Mouse (Mus musculus): ENCODE data around the gene Galc.

The Galc gene

GRCm38 (mm10) chr12:98258845-98259517 lies at the start of gene Galc:
Gene Galc, minus strand, starts transcription at chr12:98259459.
- in situ Hi-C loops (cut with MboI, MseI) = loop anchor here (25.0 kb wide), 1 partner anchor 478 kb away; the partner anchor contains the start of genes Ptpn21 and Zc3h14

- in situ Hi-C loops (cut with MboI, MseI) = no loop called here
These were observed 48.1 kb upstream of the Galc start for GRCm38 (mm10) chr12:98307179-98307915.

DNA sequence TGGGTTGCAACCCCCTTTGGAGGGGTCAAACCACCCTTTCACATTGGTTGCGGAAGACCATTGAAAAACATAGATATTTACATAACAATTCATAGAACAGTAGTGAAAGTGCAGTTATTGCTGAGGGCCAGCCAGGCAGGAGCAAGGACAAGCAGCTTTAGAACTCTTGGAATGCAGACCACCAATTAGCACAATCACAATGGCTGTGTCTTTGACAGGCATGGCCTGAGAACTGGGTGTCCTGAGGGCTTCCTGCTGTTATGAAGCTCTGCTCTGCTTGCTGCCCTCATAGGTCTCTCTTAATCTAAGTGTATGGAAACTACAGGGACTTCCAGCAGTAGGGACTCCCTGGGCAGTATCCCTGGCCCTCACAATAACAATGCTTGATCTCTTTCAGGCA lies 43.8 kb upstream of the Galc start:
- in situ Hi-C loops (cut with MboI, MseI) = no loop called here

GRCm38 (mm10) chr12:98301980-98302379 lies 42.7 kb upstream of the Galc start:
- in situ Hi-C loops (cut with MboI, MseI) = no loop called here

- in situ Hi-C loops (cut with MboI, MseI) = no loop called here
These were observed 35.0 kb upstream of the Galc start for GRCm38 (mm10) chr12:98294241-98294640.

- in situ Hi-C loops (cut with MboI, MseI) = no loop called here
These were observed 33.0 kb upstream of the Galc start for GRCm38 (mm10) chr12:98292278-98292677.

GRCm38 (mm10) chr12:98290475-98290874 lies 31.2 kb upstream of the Galc start:
- in situ Hi-C loops (cut with MboI, MseI) = no loop called here

DNA sequence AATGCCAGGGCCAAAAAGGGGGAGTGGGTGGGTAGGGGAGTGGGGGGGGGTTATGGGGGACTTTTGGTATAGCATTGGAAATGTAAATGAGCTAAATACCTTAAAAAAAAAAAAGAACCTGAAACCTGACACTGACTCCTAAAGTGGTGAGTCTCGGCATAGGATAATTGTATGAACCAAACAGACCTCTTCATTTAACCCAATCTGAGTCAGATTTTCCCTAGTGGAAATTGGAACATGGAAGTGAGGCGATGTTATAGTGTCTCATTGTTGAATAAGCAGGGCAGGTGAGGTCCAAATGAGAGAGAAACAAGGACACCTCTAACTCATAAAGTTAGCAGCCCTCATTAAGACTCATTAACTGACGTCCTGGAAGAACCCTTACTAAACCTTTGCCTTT lies 25.2 kb upstream of the Galc start:
- in situ Hi-C loops (cut with MboI, MseI) = no loop called here

DNA sequence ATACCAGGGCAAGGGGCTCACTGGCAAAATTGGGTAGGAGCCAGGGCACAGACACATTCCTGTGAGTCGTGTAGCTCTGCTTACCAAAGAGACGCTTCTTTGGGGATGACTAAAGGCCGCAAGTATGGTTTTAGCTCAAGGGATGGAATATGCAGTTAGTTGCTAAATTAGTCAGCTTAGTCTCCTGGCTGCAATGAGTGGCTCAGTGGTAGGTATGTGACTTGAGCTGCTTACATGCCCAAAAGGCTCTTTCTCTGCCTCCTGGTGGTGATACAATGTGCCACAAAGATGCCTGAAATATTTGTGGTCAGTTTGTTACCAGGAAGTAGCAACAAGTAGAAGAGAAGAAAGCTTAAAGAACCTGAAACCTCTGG lies 24.2 kb upstream of the Galc start:
- in situ Hi-C loops (cut with MboI, MseI) = no loop called here

GRCm38 (mm10) chr12:98282776-98283486 lies 23.7 kb upstream of the Galc start:
- in situ Hi-C loops (cut with MboI, MseI) = no loop called here

- in situ Hi-C loops (cut with MboI, MseI) = no loop called here
These were observed 21.7 kb upstream of the Galc start for GRCm38 (mm10) chr12:98280996-98281395.

DNA sequence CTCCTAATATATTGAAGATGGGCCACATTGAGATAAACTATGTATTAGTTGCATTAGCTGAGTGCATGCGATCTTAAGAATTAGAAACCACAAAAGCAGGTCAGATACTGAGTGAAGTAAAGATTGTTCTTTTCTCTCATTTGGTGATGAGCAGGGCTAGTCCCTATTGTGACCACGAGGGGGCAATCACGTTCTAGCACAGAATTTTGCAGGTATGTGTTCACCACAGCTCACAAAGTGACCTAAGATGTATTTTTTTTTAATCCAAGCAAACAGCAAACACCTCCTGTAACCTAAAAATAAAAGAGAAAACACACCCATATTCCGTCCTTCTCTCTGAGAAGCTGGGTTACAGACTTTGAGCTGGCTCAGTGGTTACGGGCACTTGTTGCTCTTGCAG lies 21.3 kb upstream of the Galc start:
- in situ Hi-C loops (cut with MboI, MseI) = no loop called here

- in situ Hi-C loops (cut with MboI, MseI) = loop anchor here (5.0 to 25.0 kb wide), 4 partner anchors 58 to 465 kb away; partner anchors contain the start of genes Ptpn21 and Zc3h14
These were observed 13.2 kb upstream of the Galc start for GRCm38 (mm10) chr12:98272433-98272832.

DNA sequence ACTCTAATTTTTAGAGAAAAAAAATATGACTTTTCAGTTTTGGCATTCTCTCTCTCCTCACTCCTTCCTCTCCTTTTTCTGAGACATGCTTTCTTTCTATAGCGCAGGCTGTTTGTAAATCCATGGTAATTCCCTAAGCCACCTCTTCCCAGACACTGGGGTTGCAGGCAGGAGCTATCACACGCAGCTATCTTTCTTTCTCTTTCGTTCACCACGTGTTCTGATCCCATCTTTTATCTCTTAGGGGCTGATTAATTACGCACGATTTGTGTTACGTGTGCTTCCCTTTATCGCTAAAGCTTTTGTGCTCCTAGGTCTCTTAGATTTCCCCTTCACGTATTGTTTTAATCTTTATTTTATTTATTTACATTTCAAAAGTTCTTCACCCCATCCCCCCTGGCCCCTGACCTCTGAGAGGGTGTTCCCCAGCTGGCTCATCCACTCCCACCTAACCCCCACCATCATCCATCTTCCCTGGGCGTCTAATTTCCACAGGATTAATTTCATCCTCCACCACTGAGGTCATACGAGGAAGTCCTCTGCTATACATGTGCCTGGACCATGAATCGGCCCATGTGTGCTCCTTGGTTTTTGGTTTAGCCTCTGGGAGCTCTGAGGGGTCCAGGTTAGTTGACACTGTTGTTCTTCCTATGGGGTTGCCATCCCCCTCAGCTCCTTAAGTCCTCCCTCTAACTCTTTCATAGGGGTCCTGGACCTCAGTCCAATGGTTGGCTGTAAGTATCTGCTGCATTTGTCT lies 11.7 kb upstream of the Galc start:
- in situ Hi-C loops (cut with MboI, MseI) = loop anchor here (5.0 to 25.0 kb wide), 4 partner anchors 56 to 466 kb away; partner anchors contain the start of genes Ptpn21 and Zc3h14

DNA sequence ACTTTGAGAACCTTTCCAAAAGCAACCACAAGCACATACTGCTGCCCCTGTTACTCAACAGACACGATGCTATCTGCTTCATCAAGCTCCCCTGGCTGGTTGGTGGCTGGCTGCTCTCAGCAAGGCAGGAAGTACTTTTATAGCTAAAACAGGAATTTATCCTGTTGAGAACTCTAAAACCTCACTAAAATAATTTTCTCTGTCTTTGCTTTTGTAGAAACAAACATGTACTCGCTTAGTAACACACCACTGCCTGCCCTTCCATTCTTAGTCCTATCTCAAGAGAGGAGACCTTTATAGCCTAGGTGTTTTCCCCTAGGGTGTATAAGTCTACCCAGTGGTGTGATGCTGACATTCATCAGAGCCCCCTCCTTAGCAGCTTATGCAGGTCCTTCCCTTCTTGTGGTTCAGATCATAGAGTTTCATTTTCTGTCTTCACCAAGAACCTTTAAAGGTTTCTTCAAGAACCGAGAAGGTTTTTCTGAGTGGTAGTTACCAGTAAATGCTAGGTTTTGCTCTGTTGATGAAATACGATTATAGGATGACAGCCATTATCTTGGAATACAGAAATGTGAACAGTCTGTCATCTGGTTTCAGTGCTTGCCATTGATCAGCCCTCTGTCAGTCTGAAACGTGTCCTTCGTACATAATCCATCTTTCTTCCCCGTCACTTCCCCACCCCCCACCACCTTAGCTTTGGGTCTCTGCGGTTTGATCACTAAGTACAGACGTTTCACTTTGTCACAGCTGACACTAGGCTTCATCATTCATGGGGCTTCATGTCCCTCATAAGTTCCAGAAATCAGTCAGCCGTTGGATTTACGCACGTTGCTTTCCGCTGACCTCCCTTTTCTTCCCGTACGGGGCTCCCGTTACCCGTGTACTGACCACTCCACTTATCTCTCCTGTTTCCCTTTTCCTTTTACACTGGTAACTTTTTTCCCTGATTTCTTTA lies 10.8 kb upstream of the Galc start:
- in situ Hi-C loops (cut with MboI, MseI) = loop anchor here (5.0 to 25.0 kb wide), 5 partner anchors 55 to 467 kb away; partner anchors contain the start of genes Ptpn21 and Zc3h14

GRCm38 (mm10) chr12:98268441-98269369 lies 9.4 kb upstream of the Galc start, which contains the start of gene Gpr65:
Gene Gpr65, plus strand, starts transcription at chr12:98268635.
- in situ Hi-C loops (cut with MboI, MseI) = loop anchor here (10.0 to 25.0 kb wide), 2 partner anchors 326 to 469 kb away; partner anchors contain the start of genes Ptpn21 and Zc3h14

DNA sequence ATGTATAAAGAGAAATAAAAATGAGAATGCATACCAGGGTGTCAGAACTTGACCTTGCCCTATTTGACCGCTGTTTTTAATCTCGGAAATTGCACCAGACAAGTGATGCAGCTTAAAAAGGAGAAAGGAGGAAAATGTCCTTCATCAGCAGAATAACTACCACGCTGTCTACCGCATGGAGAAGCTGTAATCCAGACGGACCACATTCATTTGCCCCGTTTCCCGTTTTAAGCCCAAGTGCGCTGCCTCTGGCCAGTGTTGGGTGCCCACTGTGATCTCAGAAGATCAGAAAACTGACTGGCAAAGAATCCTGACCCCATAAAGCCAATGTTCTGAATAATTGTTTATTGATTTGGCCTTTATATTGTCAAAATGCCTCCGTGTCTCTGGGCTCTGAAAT lies 6.4 kb upstream of the Galc start:
- in situ Hi-C loops (cut with MboI, MseI) = loop anchor here (10.0 to 25.0 kb wide), 2 partner anchors 329 to 472 kb away; partner anchors contain the start of genes Ptpn21 and Zc3h14

- in situ Hi-C loops (cut with MboI, MseI) = loop anchor here (25.0 kb wide), 1 partner anchor 478 kb away; the partner anchor contains the start of genes Ptpn21 and Zc3h14
These were observed 226 bp upstream of the Galc start for GRCm38 (mm10) chr12:98259518-98259852.

- in situ Hi-C loops (cut with MboI, MseI) = loop anchor here (25.0 kb wide), 1 partner anchor 479 kb away; the partner anchor contains the start of genes Ptpn21 and Zc3h14
These were observed 851 bp downstream of the Galc start for GRCm38 (mm10) chr12:98258371-98258844.

All from T-helper 2 cell (primary cell).